Mouse (Mus musculus) heart, embryonic 11.5 days (tissue): Measurements from ENCODE around the gene Entpd6. TPM values are rescaled to one million over a fixed set of nuclear protein-coding genes. Genes with fewer than 3 reads are reported as not detected.

Experiments used
- ATAC-seq: fragments of 200-750 bp; cut with Nextera tagmentation; replicated peaks from 2 replicates; pipeline ENCODE4 v1.8.0; 2017; ENCODE audit warnings: moderate library complexity; ENCODE audit not compliant: insufficient number of reproducible peaks, low FRiP score, low TSS enrichment
- H3K27ac ChIP-seq: fragments of 300-500 bp; sonication (generic); 2 replicates; pipeline ENCODE4 v1.5.1; 2014; ENCODE audit warnings: mild to moderate bottlenecking, low read depth, low read length
- H3K27me3 ChIP-seq: fragments of 300-500 bp; sonication (generic); 2 replicates; pipeline ENCODE4 v1.6.1; 2014; ENCODE audit warnings: mild to moderate bottlenecking, low read length, mixed read lengths; ENCODE audit not compliant: control insufficient read depth, insufficient read depth
- H3K36me3 ChIP-seq: fragments of 300-500 bp; sonication (generic); 2 replicates; pipeline ENCODE4 v1.6.1; 2014; ENCODE audit warnings: mild to moderate bottlenecking, low read length, moderate library complexity, mixed read lengths; ENCODE audit not compliant: control insufficient read depth, insufficient read depth
- H3K4me1 ChIP-seq: fragments of 300-500 bp; sonication (generic); 2 replicates; pipeline ENCODE4 v1.6.1; 2014; ENCODE audit warnings: low read length; ENCODE audit not compliant: control insufficient read depth, insufficient read depth
- H3K4me2 ChIP-seq: fragments of 300-500 bp; sonication (generic); 2 replicates; pipeline ENCODE4 v1.6.1; 2014; ENCODE audit warnings: mild to moderate bottlenecking, moderate library complexity
- H3K4me3 ChIP-seq: fragments of 300-500 bp; sonication (generic); 2 replicates; pipeline ENCODE4 v1.5.1; 2014; ENCODE audit warnings: low read depth, low read length
- H3K9ac ChIP-seq: fragments of 300-500 bp; sonication (generic); 2 replicates; pipeline ENCODE4 v1.6.1; 2014; ENCODE audit warnings: mild to moderate bottlenecking, low read depth, low read length, moderate library complexity
- H3K9me3 ChIP-seq: fragments of 300-500 bp; sonication (generic); replicated peaks from 2 replicates; pipeline ENCODE4 v1.6.1; 2016; ENCODE audit warnings: low read length; ENCODE audit not compliant: control insufficient read depth
- WGBS: fragments of 180-500 bp; shearing (Covaris S2); extraction: QIAGEN DNeasy Blood & Tissue Kit; methylation state at CpG from one replicate; pipeline ENCODE4 v1.1.7; 2014; ENCODE audit not compliant: insufficient replicate concordance; 5-methylcytosine and 5-hydroxymethylcytosine counted together
- polyA plus RNA-seq: library from polyadenylated mRNA; unstranded; fragments of >200 nt; fragmentation: Nextera tagmentation; extraction: Ambion mirVana; gene quantifications from 2 replicates; pipeline ENCODE4 v1.2.1, GENCODE M21; 2014

The Entpd6 gene
- polyA plus RNA-seq, 1 experiment from 2014 or later, result 18.9 TPM

DNA sequence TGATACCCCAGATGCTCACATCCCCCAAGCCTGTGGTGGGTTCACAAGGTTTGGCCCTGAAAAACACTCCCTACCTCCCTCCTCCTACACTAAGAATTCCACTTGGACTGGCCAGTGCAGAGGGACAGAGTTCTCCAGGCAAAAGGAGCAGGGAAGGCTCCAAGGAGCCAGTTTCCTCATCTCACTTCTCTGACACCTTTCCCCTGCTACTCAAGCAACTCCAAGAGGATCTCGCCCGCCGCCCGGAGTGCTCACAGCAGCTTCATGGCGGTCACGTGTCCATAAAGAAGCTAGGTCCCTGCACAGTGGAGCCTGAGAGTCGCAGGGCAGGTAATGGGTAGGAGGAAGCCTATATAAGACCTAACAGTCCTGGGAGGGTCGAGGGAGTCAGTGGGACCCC lies 23.2 kb downstream of the Entpd6 start:
- Histone ChIP-seq H3K9ac (peak overlapping the region; percentile 52; the same call in 1 of the 2 replicates), H3K4me1 (peaks cover 49% of the 10 kb centered on the region), H3K9me3 (no peaks in the 10 kb centered on the region), H3K27ac (peak overlapping the region; percentile 93), H3K4me3 (no peak overlapping the region), H3K27me3 (no peaks in the 10 kb centered on the region), H3K4me2 (0 out of 2 replicates have a peak overlapping the region, but pooled peaks have one; percentile 4), H3K36me3 (no peaks in the 10 kb centered on the region)
- no peak for ATAC-seq
- WGBS, result 73% methylated on average over 8 of the region's 8 CpGs

DNA sequence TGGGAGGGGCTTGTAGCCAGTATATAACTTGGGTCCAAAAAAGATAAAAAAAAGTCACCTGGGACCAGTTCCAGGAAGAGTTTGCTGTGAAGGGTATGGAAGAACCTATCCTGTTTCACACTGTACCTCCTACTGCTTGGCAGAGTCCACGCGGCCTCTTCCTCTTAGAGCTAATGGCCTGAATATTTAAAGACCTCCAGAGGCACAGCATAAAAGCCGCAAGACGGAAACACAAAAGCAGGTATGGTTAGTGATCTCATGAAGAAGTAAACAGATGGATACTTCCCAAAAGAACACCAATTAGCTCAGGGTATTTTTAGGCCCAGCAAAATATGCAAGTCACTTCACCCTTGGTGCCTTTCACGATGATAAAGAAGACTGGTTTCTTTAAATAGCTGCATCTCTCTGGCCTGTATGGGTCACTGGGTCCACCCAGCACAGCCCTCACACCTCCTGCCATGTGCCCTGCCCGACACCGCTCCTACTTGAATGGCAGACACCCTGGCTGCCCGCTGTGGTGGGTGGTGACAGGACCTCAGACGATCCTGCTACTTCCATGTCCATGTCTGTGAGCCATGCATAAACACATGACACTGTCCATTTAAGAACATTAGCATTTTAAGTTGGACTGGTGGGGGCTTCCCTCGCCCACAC lies 23.8 kb downstream of the Entpd6 start:
- no peaks in the 10 kb centered on the region for H3K36me3 ChIP-seq
- 50% methylated on average over 10 of the region's 10 CpGs for WGBS
- H3K4me3 ChIP-seq, result no peak overlapping the region
- no peaks in the 10 kb centered on the region for H3K9me3 ChIP-seq
- peaks cover 49% of the 10 kb centered on the region for H3K4me1 ChIP-seq
- ATAC-seq, result peak; percentile 76
- peak overlapping the region; percentile 93 for H3K27ac ChIP-seq
- H3K4me2 ChIP-seq, result 0 out of 2 replicates have a peak overlapping the region, but pooled peaks have one; percentile 4
- H3K9ac ChIP-seq, result peak overlapping the region; percentile 52; the same call in 1 of the 2 replicates
- no peaks in the 10 kb centered on the region for H3K27me3 ChIP-seq

DNA sequence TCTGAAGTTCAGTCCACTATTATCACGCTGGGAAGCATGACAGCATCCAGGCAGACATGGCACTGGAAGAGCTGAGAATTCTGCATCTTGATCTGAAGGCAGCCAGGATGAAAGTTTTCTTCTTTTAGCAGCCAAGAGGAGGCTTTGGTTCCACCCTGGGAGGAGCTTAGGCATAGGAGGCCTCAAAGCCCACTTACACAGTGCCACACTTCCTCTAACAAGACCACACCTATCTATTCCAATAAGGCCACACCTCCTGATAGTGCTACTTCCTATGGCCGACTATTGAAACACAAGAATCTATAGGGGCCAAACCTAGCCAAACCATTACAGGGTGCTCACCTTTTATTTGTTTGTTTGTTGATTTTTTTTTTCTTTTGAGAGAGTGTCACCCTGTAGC lies 34.0 kb downstream of the Entpd6 start:
- Histone ChIP-seq H3K36me3 (no peaks in the 10 kb centered on the region), H3K4me2 (no peak overlapping the region), H3K9ac (no peak overlapping the region), H3K9me3 (no peaks in the 10 kb centered on the region), H3K4me3 (no peak overlapping the region), H3K27me3 (no peaks in the 10 kb centered on the region), H3K4me1 (peaks cover 10% of the 10 kb centered on the region), H3K27ac (no peak overlapping the region)
- 75% methylated on average over 2 of the region's 2 CpGs for WGBS
- no peak for ATAC-seq

DNA sequence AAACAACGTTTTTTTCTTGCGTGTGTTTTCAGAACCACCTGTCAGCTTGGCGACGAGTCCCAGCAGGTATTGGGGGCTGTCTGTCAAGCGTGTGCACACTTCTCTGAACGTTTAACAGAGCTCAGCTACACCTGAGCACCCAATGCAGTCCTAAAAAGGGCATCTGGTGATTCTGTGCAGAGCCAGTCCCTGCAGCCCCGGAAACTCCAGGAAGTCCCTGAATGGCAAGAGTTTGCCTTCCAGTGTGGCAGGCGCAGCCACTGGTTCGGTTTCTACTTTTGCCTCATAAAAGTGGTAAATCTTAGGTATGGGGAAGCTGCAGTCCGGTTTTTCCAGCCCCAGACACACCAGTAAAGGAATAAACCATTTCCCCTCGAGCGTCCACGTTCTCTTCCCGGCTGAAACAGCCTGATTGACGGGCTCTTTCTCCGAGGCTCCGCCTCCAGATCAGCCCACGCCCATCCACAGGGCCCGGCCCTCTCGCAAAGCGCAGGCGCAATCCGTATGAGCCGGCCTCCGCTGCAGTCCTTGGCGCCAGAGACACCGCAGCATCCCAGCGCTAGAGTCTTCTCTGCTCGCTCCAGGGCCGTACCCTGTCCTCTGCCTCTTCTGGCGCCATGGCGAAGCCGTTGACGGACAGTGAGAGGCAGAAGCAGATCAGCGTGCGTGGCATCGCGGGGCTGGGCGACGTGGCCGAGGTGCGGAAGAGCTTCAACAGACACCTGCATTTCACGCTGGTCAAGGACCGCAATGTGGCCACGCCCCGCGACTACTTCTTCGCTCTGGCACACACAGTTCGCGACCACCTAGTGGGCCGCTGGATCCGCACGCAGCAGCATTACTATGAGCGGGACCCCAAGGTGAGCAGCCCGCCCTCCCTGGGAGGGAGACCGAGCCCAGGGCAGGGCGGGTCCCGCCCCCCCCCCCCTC lies 37.7 kb downstream of the Entpd6 start, which contains the start of gene Pygb:
Pygb (plus strand) TSS at position 485 of the 930 bp plus-strand sequence.
- Histone ChIP-seq H3K4me2 (peak within 1 kb of the TSS; percentile 78), H3K4me3 (peak within 1 kb of the TSS; percentile 76), H3K27ac (peak within 1 kb of the TSS; percentile 72), H3K4me1 (peaks cover 21% of the 10 kb centered on the region), H3K9ac (peak within 1 kb of the TSS; percentile 88), H3K27me3 (no peaks in the 10 kb centered on the region), H3K9me3 (no peaks in the 10 kb centered on the region), H3K36me3 (no peaks in the 10 kb centered on the region)
- ATAC-seq, result peak; percentile 92
- WGBS, result 3% methylated on average over 58 of the region's 58 CpGs

DNA sequence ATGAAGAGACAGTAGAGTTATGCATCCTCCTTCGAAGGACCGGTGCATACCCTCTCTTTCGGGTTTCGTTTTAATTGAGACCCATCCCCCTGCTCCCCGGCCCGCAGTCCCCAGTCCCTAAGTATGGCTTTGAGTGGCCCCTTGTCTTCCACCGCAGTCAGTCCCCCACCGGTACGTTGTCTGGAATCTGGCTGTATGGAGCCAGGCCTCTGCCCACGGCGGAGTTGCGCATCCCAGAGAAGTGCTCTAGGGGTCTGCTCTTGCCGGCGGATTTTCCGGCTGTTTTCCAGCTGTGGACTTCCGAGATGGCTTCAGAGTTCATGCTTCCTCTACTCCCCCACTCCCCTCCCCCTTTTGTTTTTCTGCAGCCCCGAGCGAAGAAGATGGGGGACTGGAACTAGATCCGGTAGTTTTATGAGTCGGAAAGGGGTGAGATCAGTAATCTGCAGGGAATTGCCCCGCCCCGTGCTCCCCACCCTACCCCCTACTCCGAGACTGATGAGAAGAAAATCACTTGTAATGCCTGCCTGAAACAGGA lies 38.5 kb downstream of the Entpd6 start:
- Histone ChIP-seq H3K9me3 (no peaks in the 10 kb centered on the region), H3K36me3 (peaks cover 6% of the 10 kb centered on the region; the same call in 1 of the 2 replicates), H3K4me2 (peak overlapping the region; percentile 78), H3K4me3 (peak overlapping the region; percentile 76), H3K4me1 (peaks cover 21% of the 10 kb centered on the region), H3K27me3 (no peaks in the 10 kb centered on the region), H3K27ac (peak overlapping the region; percentile 72), H3K9ac (peak overlapping the region; percentile 88)
- peak; percentile 32 for ATAC-seq
- WGBS, result 1% methylated on average over 23 of the region's 23 CpGs

DNA sequence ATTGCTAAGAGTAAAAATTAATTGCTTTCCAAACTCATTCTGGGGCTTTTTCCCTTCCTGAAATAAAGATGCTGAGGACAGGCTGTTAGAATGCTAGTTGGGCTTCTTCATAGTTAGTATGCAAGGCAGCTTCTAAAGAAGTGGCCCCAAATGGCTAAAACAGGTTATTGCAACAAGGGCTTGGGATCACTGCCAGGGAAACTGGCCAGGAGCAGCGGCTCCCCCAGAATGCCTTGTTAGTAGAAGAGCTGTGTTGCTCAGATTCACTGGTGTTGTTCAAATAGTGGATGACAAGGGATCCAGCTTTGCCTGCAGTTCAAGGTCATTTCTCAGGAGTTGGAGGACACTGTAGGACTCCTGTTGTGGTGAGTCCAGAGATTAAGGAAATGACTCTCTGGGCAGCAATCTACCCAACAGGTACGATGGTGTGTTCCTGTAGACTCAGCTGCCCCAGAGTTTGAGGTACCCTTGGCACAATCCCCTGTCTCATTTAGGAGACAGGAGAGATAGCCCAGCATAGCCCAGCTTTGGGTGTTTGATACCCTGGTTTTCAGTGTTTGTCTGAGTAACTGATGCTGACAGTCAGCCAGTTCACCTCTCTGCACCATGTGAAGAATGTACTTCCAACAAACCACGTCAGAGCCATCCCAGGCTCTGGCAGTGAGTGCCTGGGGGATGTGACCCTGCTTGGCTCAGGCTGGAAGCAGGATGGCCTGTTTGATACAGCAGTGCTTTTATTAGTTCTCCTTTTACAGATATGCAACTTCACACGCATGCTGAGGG lies 40.1 kb downstream of the Entpd6 start:
- no peaks in the 10 kb centered on the region for H3K27me3 ChIP-seq
- H3K9me3 ChIP-seq, result no peaks in the 10 kb centered on the region
- ATAC-seq, result no peak
- H3K36me3 ChIP-seq, result peaks cover 10% of the 10 kb centered on the region
- peaks cover 21% of the 10 kb centered on the region for H3K4me1 ChIP-seq
- H3K4me2 ChIP-seq, result peak overlapping the region; percentile 78
- H3K27ac ChIP-seq, result peak overlapping the region; percentile 50; the same call in 1 of the 2 replicates
- H3K4me3 ChIP-seq, result peak overlapping the region; percentile 76
- H3K9ac ChIP-seq, result peak overlapping the region; percentile 49; the same call in 1 of the 2 replicates
- WGBS, result 45% methylated on average over 4 of the region's 4 CpGs

DNA sequence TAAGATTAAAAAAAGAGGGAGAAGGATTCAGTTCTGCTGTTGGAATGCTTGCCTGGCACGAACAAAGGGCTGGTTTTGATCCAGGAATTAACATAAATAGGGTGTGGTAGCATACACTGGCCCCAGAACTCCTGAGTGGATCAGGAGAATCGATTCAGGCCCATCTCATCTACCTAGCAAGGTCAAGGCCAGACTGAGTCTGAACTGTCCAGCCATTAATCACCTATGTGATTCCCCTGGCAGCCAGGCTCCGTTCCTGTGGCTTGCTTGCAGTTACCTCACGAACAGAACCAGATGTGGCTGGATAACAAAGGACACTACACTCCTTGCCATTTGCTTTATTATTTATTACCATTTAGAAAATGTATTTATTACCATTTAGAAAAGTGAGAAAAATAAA lies 44.5 kb downstream of the Entpd6 start:
- H3K27ac ChIP-seq, result no peak overlapping the region

DNA sequence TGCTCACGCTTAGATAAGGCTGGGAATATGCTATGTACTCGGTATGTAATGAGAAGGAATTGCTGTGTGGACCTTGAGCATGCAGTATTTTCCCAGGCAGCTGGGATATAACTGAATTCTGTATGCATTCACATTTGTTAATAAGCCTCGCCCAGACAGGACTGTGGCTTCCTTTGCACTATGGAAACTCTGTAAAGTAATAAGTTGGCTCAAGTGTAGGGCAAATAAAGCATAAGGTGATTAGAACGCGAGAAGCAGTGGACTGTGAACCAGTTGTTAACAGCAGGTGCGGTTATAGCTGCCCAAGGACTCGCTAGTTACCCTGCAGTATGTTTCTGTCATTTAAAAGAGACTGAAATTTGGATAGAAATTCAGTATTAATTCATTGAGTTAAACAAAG lies 49.2 kb downstream of the Entpd6 start:
- no peak overlapping the region for H3K9ac ChIP-seq
- H3K27me3 ChIP-seq, result no peaks in the 10 kb centered on the region
- H3K4me3 ChIP-seq, result no peak overlapping the region
- no peak overlapping the region for H3K27ac ChIP-seq
- peaks cover 39% of the 10 kb centered on the region for H3K36me3 ChIP-seq
- H3K4me2 ChIP-seq, result no peak overlapping the region
- ATAC-seq, result no peak
- no peaks in the 10 kb centered on the region for H3K4me1 ChIP-seq
- 81% methylated on average over 7 of the region's 7 CpGs for WGBS
- no peaks in the 10 kb centered on the region for H3K9me3 ChIP-seq

More for the DNA sequence above, 44.5 kb downstream of the Entpd6 start:
- 81% methylated on average over 4 of the region's 4 CpGs for WGBS
- Histone ChIP-seq H3K9ac (no peak overlapping the region), H3K9me3 (no peaks in the 10 kb centered on the region), H3K4me3 (no peak overlapping the region), H3K4me2 (no peak overlapping the region), H3K27me3 (no peaks in the 10 kb centered on the region), H3K4me1 (peaks cover 8% of the 10 kb centered on the region), H3K36me3 (peaks cover 28% of the 10 kb centered on the region)
- ATAC-seq, result no peak
